Mouse (Mus musculus) CH12.LX (cell line): ENCODE data around the gene Myo1d. TPM values are rescaled to one million over a fixed set of nuclear protein-coding genes. Genes with fewer than 3 reads are reported as not detected.

ENCODE experiments used
- DNase-seq: peaks from one replicate; pipeline ENCODE4 v3.0.0-alpha.2; 2013; ENCODE audit errors: extremely low read depth
- H3K27ac ChIP-seq: 2 replicates; pipeline ENCODE4 v1.5.1; 2012; ENCODE audit warnings: low read depth, mild to moderate bottlenecking, control low read depth, moderate library complexity; ENCODE audit not compliant: insufficient read depth
- H3K27me3 ChIP-seq: replicated peaks from 2 replicates; pipeline ENCODE3; 2012; ENCODE audit warnings: inconsistent platforms
- H3K36me3 ChIP-seq, 2 experiments: replicated peaks in 1 of 2; 2 replicates each; pipeline versions ENCODE3 to v1.6.1; 2012; ENCODE audit warnings: inconsistent platforms in 1 of 2, low read length in 1 of 2, mild to moderate bottlenecking in 1 of 2, mixed read lengths in 1 of 2, moderate library complexity in 1 of 2; ENCODE audit not compliant: control insufficient read depth in 1 of 2, insufficient read depth in 1 of 2
- H3K4me1 ChIP-seq, 2 experiments: 2 replicates each; pipeline ENCODE4 v1.6.1; 2012; ENCODE audit warnings: inconsistent platforms in 1 of 2, moderate library complexity in 1 of 2; ENCODE audit not compliant: insufficient read depth in 2 of 2, control insufficient read depth in 1 of 2
- H3K4me2 ChIP-seq: 2 replicates; pipeline ENCODE4 v1.6.1; 2012; ENCODE audit warnings: low read depth, mild to moderate bottlenecking, control low read depth; ENCODE audit not compliant: poor library complexity, insufficient read depth, severe bottlenecking
- H3K4me3 ChIP-seq, 3 experiments: fragments of 150-350 bp in 1 of 3; sonication (generic) in 1 of 3; replicated peaks in 1 of 3; 2 replicates each; pipeline versions ENCODE3 to v1.5.1; 2011 to 2012; ENCODE audit warnings: low read depth in 2 of 3, low read length in 2 of 3, mild to moderate bottlenecking in 2 of 3, moderate library complexity in 2 of 3, control low read depth in 1 of 3, improper control_type of control experiment in 1 of 3, inconsistent platforms in 1 of 3, mixed read lengths in 1 of 3; ENCODE audit not compliant: poor library complexity in 1 of 3
- H3K79me2 ChIP-seq: replicated peaks from 2 replicates; pipeline ENCODE4 v1.6.1; 2012; ENCODE audit warnings: mild to moderate bottlenecking, moderate library complexity; ENCODE audit not compliant: control insufficient read depth, poor library complexity, insufficient read depth, severe bottlenecking; ENCODE audit errors: extremely low read depth
- H3K9ac ChIP-seq: 2 replicates; pipeline ENCODE4 v1.6.1; 2012; ENCODE audit warnings: low read depth, mild to moderate bottlenecking, control low read depth, moderate library complexity; ENCODE audit not compliant: insufficient read depth
- H3K9me3 ChIP-seq: replicated peaks from 2 replicates; pipeline ENCODE3; 2012; ENCODE audit warnings: low read length, inconsistent platforms, mixed read lengths
- CHD1 ChIP-seq: IDR thresholded peaks from 2 replicates; pipeline ENCODE4 v1.6.1; 2012; ENCODE audit warnings: low read depth, low read length, improper control_type of control experiment, inconsistent platforms
- CTCF ChIP-seq, 2 experiments: IDR thresholded peaks in 1 of 2; conservative IDR thresholded peaks in 1 of 2; 2 replicates each; pipeline ENCODE4 v1.5.1; 2011 to 2012; ENCODE audit warnings: low read depth in 2 of 2, low read length in 2 of 2, improper control_type of control experiment in 1 of 2, inconsistent platforms in 1 of 2, mild to moderate bottlenecking in 1 of 2, moderate library complexity in 1 of 2
- ELF1 ChIP-seq: IDR thresholded peaks from 2 replicates; pipeline ENCODE4 v1.6.1; 2014; ENCODE audit warnings: low read depth, mild to moderate bottlenecking, inconsistent platforms, low read length, improper control_type of control experiment
- ETS1 ChIP-seq: conservative IDR thresholded peaks from 2 replicates; pipeline ENCODE4 v1.6.1; 2012; ENCODE audit warnings: low read depth, mild to moderate bottlenecking, inconsistent platforms, low read length, improper control_type of control experiment, moderate library complexity
- GABPA ChIP-seq: IDR thresholded peaks from 2 replicates; pipeline ENCODE4 v1.6.1; 2012; ENCODE audit warnings: low read depth, low read length, improper control_type of control experiment, inconsistent platforms; ENCODE audit not compliant: insufficient replicate concordance
- JUND ChIP-seq: conservative IDR thresholded peaks from 2 replicates; pipeline ENCODE4 v1.6.1; 2011; ENCODE audit warnings: low read depth, low read length, improper control_type of control experiment
- MAX ChIP-seq: IDR thresholded peaks from 2 replicates; pipeline ENCODE4 v1.6.1; 2011; ENCODE audit warnings: low read length, improper control_type of control experiment
- MAZ ChIP-seq: IDR thresholded peaks from 2 replicates; pipeline ENCODE4 v1.6.1; 2012; ENCODE audit warnings: low read depth, mild to moderate bottlenecking, inconsistent platforms, low read length, improper control_type of control experiment, moderate library complexity
- MEF2A ChIP-seq: IDR thresholded peaks from 2 replicates; pipeline ENCODE4 v1.6.1; 2014; ENCODE audit warnings: low read depth, mild to moderate bottlenecking, inconsistent platforms, low read length, improper control_type of control experiment, borderline replicate concordance
- MXI1 ChIP-seq: IDR thresholded peaks from 2 replicates; pipeline ENCODE4 v1.6.1; 2011; ENCODE audit warnings: mild to moderate bottlenecking, low read depth, low read length, improper control_type of control experiment
- NELFE ChIP-seq: IDR thresholded peaks from 2 replicates; pipeline ENCODE4 v1.6.1; 2011; ENCODE audit warnings: low read depth, low read length, improper control_type of control experiment
- PAX5 ChIP-seq: IDR thresholded peaks from 2 replicates; pipeline ENCODE4 v1.6.1; 2012; ENCODE audit warnings: low read length, inconsistent platforms, mixed read lengths
- POLR2AphosphoS2 ChIP-seq: IDR thresholded peaks from 2 replicates; pipeline ENCODE4 v1.6.1; 2011; ENCODE audit warnings: low read depth, low read length, improper control_type of control experiment
- RAD21 ChIP-seq: IDR thresholded peaks from 2 replicates; pipeline ENCODE4 v1.6.1; 2011; ENCODE audit warnings: low read depth, mild to moderate bottlenecking, low read length, improper control_type of control experiment, moderate library complexity
- RCOR1 ChIP-seq: conservative IDR thresholded peaks from 2 replicates; pipeline ENCODE4 v1.6.1; 2012; ENCODE audit warnings: low read depth, mild to moderate bottlenecking, inconsistent platforms, low read length, improper control_type of control experiment
- SMC3 ChIP-seq: IDR thresholded peaks from 2 replicates; pipeline ENCODE4 v1.6.1; 2011; ENCODE audit warnings: low read depth, low read length, improper control_type of control experiment
- TBP ChIP-seq: conservative IDR thresholded peaks from 2 replicates; pipeline ENCODE4 v1.6.1; 2011; ENCODE audit warnings: low read depth, low read length, improper control_type of control experiment
- TCF12 ChIP-seq: IDR thresholded peaks from 2 replicates; pipeline ENCODE4 v1.6.1; 2014; ENCODE audit warnings: low read depth, mild to moderate bottlenecking, inconsistent platforms, low read length, improper control_type of control experiment
- UBTF ChIP-seq: IDR thresholded peaks from 2 replicates; pipeline ENCODE4 v1.6.1; 2012; ENCODE audit warnings: low read depth, mild to moderate bottlenecking, inconsistent platforms, low read length, improper control_type of control experiment, moderate library complexity
- USF1 ChIP-seq: IDR thresholded peaks from 2 replicates; pipeline ENCODE4 v1.6.1; 2014; ENCODE audit warnings: low read depth, mild to moderate bottlenecking, inconsistent platforms, low read length, improper control_type of control experiment
- ZC3H11A ChIP-seq: IDR thresholded peaks from 2 replicates; pipeline ENCODE4 v1.6.1; 2012; ENCODE audit warnings: low read depth, mild to moderate bottlenecking, inconsistent platforms, low read length, improper control_type of control experiment
- ZKSCAN1 ChIP-seq: IDR thresholded peaks from 2 replicates; pipeline ENCODE4 v1.6.1; 2012; ENCODE audit warnings: low read depth, inconsistent platforms, low read length, improper control_type of control experiment, borderline replicate concordance
- ZNF384 ChIP-seq: IDR thresholded peaks from 2 replicates; pipeline ENCODE4 v1.6.1; 2012; ENCODE audit warnings: low read depth, low read length, improper control_type of control experiment, inconsistent platforms
- dilution Hi-C: fragments of 300-500 bp; cut with MboI; formaldehyde crosslinking; loops from 2 replicates; pipeline ENCODE4 v1.14.3; 2020; ENCODE audit warnings: low sequenced_read_pairs; ENCODE audit not compliant: extremely low pct_unique_long_range_greater_than_20kb, extremely low pct_ligation_motif_present
- in situ Hi-C: fragments of 300-500 bp; cut with MboI; formaldehyde crosslinking; loops from 3 replicates; pipeline ENCODE4 v1.14.3; 2019; ENCODE audit warnings: low sequenced_read_pairs, low pct_ligation_motif_present, low pct_unique_long_range_greater_than_20kb, mixed read lengths
- polyA plus RNA-seq: library from polyadenylated mRNA; unstranded; fragments of >175 nt; gene quantifications from 2 replicates; pipeline ENCODE4 v1.2.1, GENCODE M21; 2012; ENCODE audit warnings: low read depth; ENCODE audit not compliant: insufficient read length
- total RNA-seq, 2 experiments: library from RNA; depleted of rRNA; stranded (reverse); fragments of 300-350 nt in 1 of 2; fragments of >200 nt in 1 of 2; gene quantifications; 2 replicates each; pipeline ENCODE4 v1.2.3; 2012 to 2014

The Myo1d gene
- total and polyA plus RNA-seq, 3 experiments: 2.2 to 5.6 (median 2.9) TPM

- Histone ChIP-seq H3K36me3 (peaks cover 0 to 3% of the 10 kb centered on the region in 2 experiments), H3K27ac (no peak overlapping the region), H3K9ac (no peak overlapping the region), H3K79me2 (no peaks in the 10 kb centered on the region), H3K4me2 (no peak overlapping the region), H3K9me3 (no peaks in the 10 kb centered on the region), H3K4me3 (no peak overlapping the region), H3K4me1 (no peaks in the 10 kb centered on the region), H3K27me3 (no peaks in the 10 kb centered on the region)
- in situ Hi-C loops (no loop called here), dilution Hi-C loops (no loop called here)
- TF ChIP-seq ETS1 (no peak), MAX (no peak), CHD1 (no peak), ZC3H11A (no peak), MXI1 (no peak), POLR2AphosphoS2 (no peak), PAX5 (no peak), RCOR1 (no peak), SMC3 (no peak), ZNF384 (no peak), ZKSCAN1 (no peak), MAZ (no peak)
- DNase-seq: no peak
Observed at GRCm38 (mm10) chr11:80766472-80767319, 13.1 kb downstream of the Myo1d start.

GRCm38 (mm10) chr11:80766068-80766467, 13.8 kb downstream of the Myo1d start:
- Histone ChIP-seq H3K79me2 (no peaks in the 10 kb centered on the region), H3K4me1 (no peaks in the 10 kb centered on the region), H3K9me3 (no peaks in the 10 kb centered on the region), H3K36me3 (peaks cover 0 to 3% of the 10 kb centered on the region in 2 experiments), H3K27me3 (no peaks in the 10 kb centered on the region), H3K4me2 (no peak overlapping the region), H3K4me3 (no peak overlapping the region), H3K9ac (no peak overlapping the region), H3K27ac (no peak overlapping the region)
- in situ Hi-C loops: no loop called here
- TF ChIP-seq MEF2A: no peak
- TF ChIP-seq SMC3: no peak
- no peak for TF ChIP-seq MXI1
- TF ChIP-seq CTCF (conservative IDR thresholded peaks at IDR 0.05 in 1 of 2, IDR thresholded peaks at IDR 0.05 in 1 of 2; ENCODE audit: low read depth in 2 of 2, low read length in 2 of 2): no peak
- no peak for TF ChIP-seq UBTF
- TF ChIP-seq RCOR1: no peak
- TF ChIP-seq USF1: no peak
- no peak for TF ChIP-seq JUND
- TF ChIP-seq TBP: no peak
- TF ChIP-seq RAD21: no peak
- no peak for TF ChIP-seq CHD1
- no peak for TF ChIP-seq ELF1
- no peak for TF ChIP-seq GABPA
- no peak for TF ChIP-seq NELFE
- no peak for TF ChIP-seq TCF12
- DNase-seq: no peak
- dilution Hi-C loops: no loop called here
